Mouse (Mus musculus): ENCODE results near the gene Taok1.

Gene Taok1

DNA sequence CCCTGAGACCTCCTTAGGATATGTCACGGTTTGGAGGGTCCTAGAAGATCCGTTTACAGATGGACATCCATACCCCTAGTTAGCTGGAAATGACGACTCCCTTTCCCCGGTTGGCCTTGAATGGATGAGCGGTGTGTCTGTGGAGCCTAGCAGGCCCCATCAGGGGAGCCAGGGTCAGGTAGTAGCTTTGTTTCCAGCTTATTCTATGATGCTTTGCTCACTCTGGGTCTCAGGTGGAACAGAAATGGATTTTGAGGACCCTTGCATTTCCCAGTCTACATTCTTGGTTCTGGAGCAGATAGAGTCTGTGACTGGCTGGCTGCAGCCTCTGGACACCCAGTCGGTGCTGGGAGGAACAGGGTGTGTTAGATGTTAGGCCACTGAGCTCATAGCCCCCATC lies 112.8 kb downstream of the Taok1 start:
- ATAC-seq (ENCODE audit: insufficient number of reproducible peaks, low FRiP score, low TSS enrichment): no peak

DNA sequence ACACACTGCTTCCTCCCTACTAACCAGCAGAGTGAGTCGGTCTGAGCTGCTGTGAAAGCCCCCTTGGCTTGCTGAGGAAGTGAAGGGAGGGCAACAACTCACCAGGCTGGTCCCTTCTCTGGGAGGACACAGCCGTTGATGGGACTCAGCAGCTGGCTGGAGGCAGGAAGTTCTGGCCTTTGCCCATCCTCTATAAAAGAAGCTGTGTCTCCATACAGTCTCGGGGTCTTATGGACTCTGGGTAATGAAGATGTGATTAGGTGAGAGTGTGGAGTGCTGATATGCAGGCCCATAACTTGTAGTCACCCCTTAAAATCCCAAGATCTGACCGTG lies 113.3 kb downstream of the Taok1 start:
- no peak for ATAC-seq (ENCODE audit: insufficient number of reproducible peaks, low FRiP score, low TSS enrichment)

DNA sequence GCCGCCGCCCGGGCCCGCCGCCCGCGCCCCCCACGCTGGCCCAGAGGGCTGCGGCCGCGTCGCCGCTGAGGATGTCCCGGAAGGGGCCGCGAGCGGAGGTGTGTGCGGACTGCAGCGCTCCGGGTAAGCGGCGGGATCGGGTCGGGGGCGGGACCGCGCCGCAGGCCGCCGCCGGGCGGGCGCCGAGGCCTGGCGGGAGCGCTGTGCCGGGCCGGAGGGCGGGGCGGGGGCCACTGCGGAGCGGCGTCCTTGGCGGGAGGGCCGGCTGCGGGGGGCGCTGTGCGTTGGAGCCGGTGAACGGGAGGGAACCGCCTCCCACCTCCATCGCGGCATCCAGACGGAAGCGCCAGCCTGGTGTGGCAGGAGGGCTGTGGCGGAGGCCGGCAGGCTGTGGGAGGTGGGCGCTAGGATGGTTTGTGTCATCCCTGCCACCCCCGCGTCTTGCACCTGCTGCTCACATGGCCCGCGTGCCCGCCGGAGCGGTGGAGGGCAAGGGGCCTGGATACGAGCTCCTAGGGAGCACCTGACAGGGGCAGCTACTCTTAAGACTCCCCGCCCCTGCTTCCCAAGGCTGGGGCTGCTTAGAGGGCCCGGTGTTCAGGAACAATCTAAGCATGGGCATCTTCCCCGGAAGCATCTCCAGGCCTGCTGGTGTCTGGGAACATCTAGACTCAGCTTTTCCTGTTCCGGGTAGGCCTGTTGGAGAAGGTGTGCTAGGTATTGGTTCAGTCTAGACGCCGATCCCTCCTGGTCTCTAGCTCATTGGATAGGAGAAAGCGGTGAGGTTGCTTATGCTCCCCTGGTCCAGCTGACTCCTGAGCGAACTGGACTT lies 113.9 kb downstream of the Taok1 start, which contains the start of gene Git1:
Gene Git1, plus strand, starts transcription at position 51 of the 832 bp plus-strand sequence.
- ATAC-seq (ENCODE audit: insufficient number of reproducible peaks, low FRiP score, low TSS enrichment): no peak

DNA sequence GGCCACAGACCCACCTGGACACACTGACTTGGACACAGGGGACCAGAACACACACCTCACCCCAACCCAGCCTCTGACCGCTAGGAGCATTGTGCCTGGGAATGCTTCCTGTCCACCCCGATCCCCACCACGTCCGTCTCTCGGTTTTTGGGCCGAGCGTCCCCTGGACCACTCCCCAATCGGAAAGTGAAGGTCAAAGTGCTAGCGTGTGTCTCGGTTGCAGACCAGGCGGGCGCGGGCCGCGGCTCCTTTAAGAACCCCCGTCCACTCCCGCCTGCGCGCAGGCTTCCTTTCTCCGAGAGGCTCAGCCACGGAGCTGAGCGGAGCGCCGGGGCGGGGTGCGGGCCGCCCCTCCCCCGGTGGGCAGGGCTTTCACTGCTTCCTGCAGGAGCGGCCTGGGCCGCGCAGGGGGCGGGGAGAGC lies 114.7 kb downstream of the Taok1 start:
- peak; percentile 69 for ATAC-seq (ENCODE audit: insufficient number of reproducible peaks, low FRiP score, low TSS enrichment)

DNA sequence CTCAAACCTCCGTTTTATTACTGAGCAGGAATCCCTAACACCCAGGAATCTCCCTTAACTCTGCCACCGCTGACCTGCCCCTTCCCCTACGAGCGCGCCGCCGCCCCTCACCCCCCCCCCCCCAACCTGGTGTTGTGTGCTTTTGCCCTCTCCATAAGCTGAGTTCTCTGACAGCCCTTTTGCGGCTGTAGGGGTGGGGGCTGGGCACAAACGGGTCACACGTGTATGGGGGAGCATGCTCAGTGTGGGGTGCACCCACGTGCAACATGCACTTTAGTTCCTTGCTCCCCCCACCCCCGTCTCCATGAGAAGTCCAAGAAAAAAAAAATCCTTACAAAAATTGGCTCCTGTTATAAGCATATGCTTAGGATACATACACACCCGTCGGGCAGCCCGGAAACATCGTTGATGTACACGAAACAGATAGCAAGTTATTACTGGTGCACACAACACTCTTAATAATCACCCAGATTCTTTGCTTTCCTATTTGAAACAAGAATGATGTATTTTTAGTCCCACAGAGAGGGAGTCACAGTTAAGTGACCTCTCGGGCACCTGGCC lies 115.2 kb downstream of the Taok1 start:
- no peak for ATAC-seq (ENCODE audit: insufficient number of reproducible peaks, low FRiP score, low TSS enrichment)

DNA sequence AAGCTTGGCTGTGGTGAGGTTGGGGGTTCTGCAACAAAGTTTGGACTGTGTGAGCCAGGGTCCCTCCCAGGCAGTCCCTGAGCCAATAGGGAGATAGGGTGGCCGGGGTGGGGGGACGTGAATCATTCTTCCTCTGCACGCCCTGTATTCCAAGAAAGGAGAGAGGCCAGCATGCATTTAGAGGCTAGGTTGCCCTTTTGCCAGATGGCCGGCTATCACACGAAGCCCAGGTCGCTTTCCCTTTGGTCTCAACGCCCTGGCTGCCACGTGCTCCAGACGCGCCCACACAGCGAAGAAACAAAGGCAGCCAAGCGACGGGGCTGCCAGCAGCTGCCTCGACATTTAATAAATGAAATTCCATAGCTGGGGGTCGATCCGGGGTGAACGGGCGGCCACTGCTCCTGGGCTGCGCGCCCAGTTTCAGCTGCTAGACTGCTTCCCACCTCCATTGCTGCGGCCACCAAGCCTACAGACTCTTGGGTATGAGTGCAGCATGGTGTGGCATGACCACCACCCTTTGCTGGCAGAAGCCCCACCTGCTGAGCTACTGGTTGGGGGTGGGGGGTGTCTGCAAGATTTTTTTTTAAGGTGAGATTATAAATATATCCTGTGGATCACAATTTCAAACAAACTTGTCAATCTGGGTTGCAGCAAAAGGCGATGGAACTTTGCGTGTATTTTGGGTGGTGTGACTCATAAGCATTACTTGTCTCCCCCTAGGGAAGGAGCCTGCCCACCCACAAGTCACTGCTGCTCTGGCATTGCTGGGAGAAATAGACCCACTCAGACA lies 115.9 kb downstream of the Taok1 start:
- ATAC-seq (ENCODE audit: insufficient number of reproducible peaks, low FRiP score, low TSS enrichment): no peak

DNA sequence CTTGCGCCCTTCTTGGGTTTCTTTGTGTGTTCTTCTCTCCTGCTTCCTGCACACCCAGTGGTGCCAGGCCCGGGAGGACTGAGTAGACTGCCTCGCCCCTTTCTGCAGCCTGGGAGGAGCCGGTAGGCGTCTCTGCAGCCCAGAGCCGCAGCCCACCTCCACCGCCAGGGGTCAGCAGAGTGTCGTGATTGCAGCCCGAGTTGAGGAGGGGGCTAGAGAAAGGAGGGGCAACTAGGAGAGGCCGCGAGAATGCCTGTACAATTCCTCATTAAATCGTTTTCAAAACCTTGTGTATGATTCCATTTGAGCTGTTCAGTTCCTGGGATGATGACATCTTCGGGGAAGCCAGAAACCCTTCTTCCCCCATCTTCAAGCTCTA lies 116.5 kb downstream of the Taok1 start:
- no peak for ATAC-seq (ENCODE audit: insufficient number of reproducible peaks, low FRiP score, low TSS enrichment)

DNA sequence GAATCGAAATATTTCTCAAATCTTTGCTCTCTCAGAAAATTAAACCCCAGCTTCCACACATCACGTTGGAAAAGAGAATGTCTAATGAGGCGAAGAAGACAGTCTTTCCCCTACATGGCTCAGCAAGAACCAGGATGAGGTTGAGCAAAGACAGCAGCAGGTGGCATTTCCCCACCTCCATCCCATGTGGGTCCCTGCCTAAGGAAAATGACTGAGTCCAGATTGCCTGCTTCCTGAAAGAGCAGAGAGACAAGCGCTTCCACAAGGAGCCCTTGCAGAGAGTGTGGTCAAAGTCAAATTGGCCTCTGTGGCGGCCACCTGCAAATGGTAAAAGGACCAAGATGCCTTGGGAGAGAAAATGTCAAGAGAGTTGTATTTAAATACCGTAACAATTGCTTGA lies 117.2 kb downstream of the Taok1 start:
- no peak for ATAC-seq (ENCODE audit: insufficient number of reproducible peaks, low FRiP score, low TSS enrichment)

DNA sequence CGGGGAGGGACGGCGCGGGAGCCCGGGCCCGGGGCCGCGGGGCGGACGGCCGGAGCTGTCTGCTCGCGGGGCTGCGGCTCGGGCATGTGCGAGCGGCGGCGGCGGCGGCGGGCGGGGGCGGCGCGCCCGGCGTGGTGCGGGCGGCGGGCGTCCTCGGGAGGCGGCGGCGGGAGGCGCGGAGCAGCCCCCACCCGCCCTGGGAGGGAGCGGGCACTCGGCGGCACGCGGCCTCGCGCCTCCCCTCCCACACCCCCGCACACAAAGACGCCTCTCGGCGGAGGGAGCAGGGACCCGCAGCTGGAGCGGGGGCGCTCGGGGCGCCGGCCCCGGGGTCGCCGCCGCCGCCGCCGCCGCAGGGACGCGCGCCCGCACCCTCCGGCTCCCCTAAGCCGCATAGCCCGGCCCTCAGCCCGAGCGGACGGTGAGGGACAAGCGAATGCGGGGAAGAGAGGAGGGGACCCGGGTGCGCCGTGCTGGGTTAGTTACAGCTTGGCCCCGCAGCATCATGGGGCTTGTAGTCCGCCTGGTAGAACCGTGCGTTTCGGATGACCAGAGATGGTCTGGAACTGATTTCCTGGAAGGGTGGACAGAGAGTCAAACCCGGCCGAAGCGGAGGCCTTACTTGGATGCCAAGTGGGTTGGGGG lies 117.9 kb downstream of the Taok1 start, which contains the start of gene Ankrd13b:
Gene Ankrd13b, minus strand, starts transcription at position 88 of the 645 bp plus-strand sequence.
- ATAC-seq (ENCODE audit: insufficient number of reproducible peaks, low FRiP score, low TSS enrichment): peak; percentile 52; the same call in 1 of the 2 replicates

DNA sequence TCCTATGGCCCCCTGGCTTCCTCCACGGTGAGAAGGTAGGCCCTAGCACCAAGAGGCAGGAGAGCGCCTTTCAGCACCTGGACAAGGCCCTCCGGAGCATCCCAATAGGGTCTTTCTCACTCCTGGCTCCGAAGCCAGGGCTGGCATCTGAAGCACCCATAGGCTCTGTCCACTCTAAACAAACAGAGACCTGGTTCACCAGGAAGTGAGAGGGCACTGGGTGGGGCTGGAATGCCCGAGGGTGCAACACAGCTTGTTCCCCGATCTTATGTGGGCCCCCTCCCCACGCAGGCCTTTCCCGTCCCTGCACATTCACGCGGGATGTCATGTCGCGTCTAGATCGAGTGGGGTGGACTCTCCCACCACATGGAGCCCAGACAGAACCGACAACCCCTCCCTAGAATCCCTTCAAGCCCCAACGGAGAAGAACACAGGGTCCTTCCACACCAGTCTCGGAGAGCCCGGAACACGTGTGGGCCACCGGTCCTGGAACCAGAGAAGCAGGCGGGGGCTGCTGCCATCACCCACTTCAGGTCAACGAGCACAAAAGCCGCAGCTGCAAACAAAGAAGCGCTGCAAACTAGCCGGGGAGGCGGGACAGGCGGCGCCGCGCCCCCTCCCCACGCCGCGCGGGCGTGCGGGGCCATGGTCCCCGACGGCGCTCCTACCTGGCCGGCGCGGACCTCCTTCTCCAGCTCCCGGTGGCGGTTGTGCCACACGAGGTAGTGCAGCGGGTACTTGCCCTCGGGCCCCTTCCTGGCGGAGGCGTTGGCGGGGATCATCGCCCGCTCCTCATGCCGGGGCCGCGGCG lies 118.6 kb downstream of the Taok1 start:
- no peak for ATAC-seq (ENCODE audit: insufficient number of reproducible peaks, low FRiP score, low TSS enrichment)

DNA sequence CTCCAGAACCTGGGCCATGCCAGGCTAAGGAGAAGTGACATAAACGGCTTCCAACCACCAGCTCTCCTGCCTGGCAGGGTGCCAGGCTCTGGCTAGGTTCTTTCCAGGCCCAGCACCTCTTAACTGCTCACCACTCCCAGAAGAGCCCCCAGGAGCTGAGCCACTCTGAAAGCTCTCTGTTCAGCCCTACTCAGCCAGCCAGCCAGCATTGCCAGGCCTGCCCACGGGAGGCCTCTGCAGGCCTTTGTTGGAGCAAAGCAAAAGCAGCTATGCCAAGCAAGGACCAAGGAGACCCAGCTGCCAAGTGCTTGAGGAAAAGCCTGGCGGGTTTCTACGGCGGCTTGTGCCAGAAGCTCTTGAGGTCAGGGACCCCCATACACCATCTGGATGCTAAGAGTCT lies 120.8 kb downstream of the Taok1 start:
- ATAC-seq (ENCODE audit: insufficient number of reproducible peaks, low FRiP score, low TSS enrichment): no peak

DNA sequence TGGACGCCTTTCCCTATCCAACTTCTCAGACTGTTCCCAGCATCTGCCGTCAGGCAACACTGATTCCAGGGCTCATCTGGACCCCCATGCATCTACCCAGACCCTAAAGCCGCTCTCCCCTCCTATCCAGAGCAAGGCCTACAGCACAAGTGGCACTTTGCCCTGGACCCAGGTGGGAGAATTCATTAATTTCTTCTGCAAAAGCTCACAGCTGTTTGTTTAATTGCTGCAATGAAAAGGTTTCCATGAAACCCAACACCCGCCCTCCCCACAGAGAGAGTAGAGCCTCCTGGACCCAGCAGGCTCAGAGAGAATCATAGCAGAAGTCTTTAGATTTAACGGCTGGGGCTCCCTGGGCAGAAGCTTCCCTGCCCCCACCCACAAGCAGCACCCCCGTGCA lies 122.4 kb downstream of the Taok1 start:
- ATAC-seq (ENCODE audit: insufficient number of reproducible peaks, low FRiP score, low TSS enrichment): no peak

DNA sequence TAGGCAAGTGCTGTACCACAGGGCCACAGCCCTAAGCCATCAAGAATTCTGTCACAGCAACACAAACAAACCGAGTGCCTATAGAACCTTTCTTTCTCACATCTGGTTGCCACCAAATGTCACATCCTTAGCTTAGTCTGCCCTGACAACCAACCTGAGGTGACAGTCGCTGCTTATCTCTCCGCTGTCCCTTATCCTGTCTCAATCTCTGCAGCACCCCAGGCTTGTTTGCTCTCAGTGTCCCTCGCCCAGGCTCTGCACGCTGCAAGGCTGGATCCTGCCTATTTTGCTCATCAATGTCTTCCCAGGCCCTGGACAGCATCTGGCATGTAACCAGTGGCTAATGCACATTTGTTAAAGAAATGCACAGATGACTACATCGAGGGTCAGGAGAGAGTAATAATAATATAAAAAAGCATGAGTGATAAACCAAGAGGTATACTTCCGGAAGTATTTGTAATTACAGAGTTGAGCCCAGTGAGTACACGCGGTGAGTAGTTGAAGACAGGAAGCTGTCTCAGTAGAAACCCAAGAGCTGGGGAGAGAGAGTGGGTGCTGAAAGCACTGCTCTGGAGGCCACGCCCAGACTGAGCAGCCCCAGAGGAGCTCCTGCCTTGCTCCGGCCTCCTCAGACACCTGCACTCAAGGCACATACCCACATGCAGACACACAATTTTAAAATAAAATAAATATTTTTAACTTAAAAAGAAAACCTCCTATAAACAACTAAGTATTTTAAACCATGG lies 123.9 kb downstream of the Taok1 start:
- no peak for ATAC-seq (ENCODE audit: insufficient number of reproducible peaks, low FRiP score, low TSS enrichment)

DNA sequence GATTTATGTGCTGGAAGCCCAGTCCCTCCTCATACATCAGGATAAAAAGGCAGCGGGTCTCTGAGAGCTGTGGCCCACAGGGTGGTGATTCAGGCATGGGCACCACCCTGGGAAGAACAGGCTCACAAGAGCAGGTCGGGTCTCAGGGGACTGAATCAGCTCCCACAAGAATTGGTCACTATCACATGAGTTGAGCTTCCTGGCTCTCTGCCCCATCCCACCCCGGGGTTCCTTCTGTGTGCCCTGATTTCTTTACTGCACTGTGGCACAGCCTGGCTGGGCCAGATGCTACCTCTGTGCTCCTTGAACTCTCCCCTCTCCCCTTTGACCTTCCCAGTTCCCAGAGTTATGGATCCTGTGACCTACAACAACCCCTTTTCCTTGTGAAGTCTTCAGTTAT lies 124.6 kb downstream of the Taok1 start:
- no peak for ATAC-seq (ENCODE audit: insufficient number of reproducible peaks, low FRiP score, low TSS enrichment)
